Mouse (Mus musculus) yolk sac, embryonic 10.5 days (tissue): Measurements from ENCODE around the gene Batf2.
"Not testable (repeated sequence)": the region's sequence is repeated elsewhere in the genome, so short reads cannot be mapped to it uniquely, and the experiment has no call there.

Experiments used
- DNase-seq: peaks from one replicate; pipeline ENCODE4 v3.0.0-alpha.2; 2017; ENCODE audit warnings: low spot score

Batf2 gene

GRCm38 (mm10) chr19:6132171-6132827 lies 8.5 kb upstream of the Batf2 start:
- no peak for DNase-seq

GRCm38 (mm10) chr19:6133197-6133596 lies 7.6 kb upstream of the Batf2 start:
- DNase-seq, result not testable (repeated sequence)

GRCm38 (mm10) chr19:6136397-6136796 lies 4.4 kb upstream of the Batf2 start:
- DNase-seq, result peak; percentile 42

- DNase-seq, result no peak
Observed at GRCm38 (mm10) chr19:6139701-6140100, 1.1 kb upstream of the Batf2 start.

- DNase-seq, result no peak
Observed at GRCm38 (mm10) chr19:6140374-6140677, 457 bp upstream of the Batf2 start.

GRCm38 (mm10) chr19:6141394-6141749 lies 589 bp downstream of the Batf2 start, which contains the start of gene Arl2:
Gene Arl2 (minus strand): TSS chr19:6141548.
- peak; percentile 88 for DNase-seq

- DNase-seq, result no peak
Observed at GRCm38 (mm10) chr19:6144842-6145241, 4.1 kb downstream of the Batf2 start.

GRCm38 (mm10) chr19:6155174-6155573 lies 14.4 kb downstream of the Batf2 start:
- DNase-seq, result no peak

GRCm38 (mm10) chr19:6156372-6156771 lies 15.6 kb downstream of the Batf2 start:
- no peak for DNase-seq

GRCm38 (mm10) chr19:6157220-6157619 lies 16.4 kb downstream of the Batf2 start:
- no peak for DNase-seq

- DNase-seq, result no peak
Observed at GRCm38 (mm10) chr19:6163872-6164547, 23.2 kb downstream of the Batf2 start.

GRCm38 (mm10) chr19:6166750-6167149 lies 26.0 kb downstream of the Batf2 start:
- DNase-seq, result no peak

- DNase-seq, result no peak
Observed at GRCm38 (mm10) chr19:6171215-6171614, 30.4 kb downstream of the Batf2 start.

- no peak for DNase-seq
Observed at GRCm38 (mm10) chr19:6174771-6175170, 34.0 kb downstream of the Batf2 start.

GRCm38 (mm10) chr19:6178775-6179174 lies 38.0 kb downstream of the Batf2 start:
- no peak for DNase-seq

GRCm38 (mm10) chr19:6181629-6182028 lies 40.8 kb downstream of the Batf2 start:
- peak; percentile 28 for DNase-seq

- DNase-seq, result no peak
Observed at GRCm38 (mm10) chr19:6182534-6182933, 41.8 kb downstream of the Batf2 start.

- DNase-seq, result no peak
Observed at GRCm38 (mm10) chr19:6184131-6184530, 43.3 kb downstream of the Batf2 start, which contains the start of gene Majin. Gene Majin (plus strand): TSS chr19:6184388.

GRCm38 (mm10) chr19:6204265-6204664 lies 63.5 kb downstream of the Batf2 start:
- DNase-seq, result no peak

GRCm38 (mm10) chr19:6206716-6207115 lies 65.9 kb downstream of the Batf2 start:
- no peak for DNase-seq

- DNase-seq, result no peak
Observed at GRCm38 (mm10) chr19:6216046-6216705, 75.4 kb downstream of the Batf2 start.

- no peak for DNase-seq
Observed at GRCm38 (mm10) chr19:6218606-6219005, 77.8 kb downstream of the Batf2 start.
